ENCODE assay signal across 14 mouse cellular contexts in the genomic region with DNA sequence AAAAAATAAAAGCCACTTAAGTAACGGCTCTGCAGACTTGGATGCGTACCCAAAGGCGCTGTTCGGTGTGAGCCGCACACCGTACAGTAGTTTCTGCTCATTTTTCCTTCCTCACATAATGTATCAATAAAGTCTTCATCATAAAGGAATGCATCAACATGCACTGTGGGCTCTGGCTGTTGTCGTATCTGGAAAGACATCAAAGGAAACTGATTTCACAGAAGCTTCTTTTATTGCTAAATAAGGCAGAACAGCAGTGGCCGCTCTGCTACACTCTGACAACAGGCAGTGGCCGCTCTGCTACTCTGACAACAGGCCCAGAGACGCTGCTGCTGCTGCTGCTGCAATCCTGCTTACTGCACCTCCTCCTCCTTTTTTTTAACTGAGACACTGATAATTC. TPM values are rescaled to one million over a fixed set of nuclear protein-coding genes. Genes with fewer than 3 reads are reported as not detected.
DNase-seq lines count a peak whose midpoint lies in the region; ATAC-seq and TF ChIP-seq lines count a peak whose summit lies in the region.
"Had no signal": no experiment of that assay in that cellular context is flagged by ENCODE, and none has a peak within 500 bp of the region (broad histone marks: within the 10 kb centered on the region; RNA-seq: fewer than 3 reads in every experiment).

No protein-coding gene starts in this region.

- 0 out of 2 replicates have a peak, but pooled peaks cover 1% of the 10 kb centered on the region for H3K79me2 ChIP-seq in MEL (ENCODE audit: control insufficient read depth, insufficient read depth, low read length, poor library complexity)

- WGBS in kidney, postnatal 0 days = 70% methylated on average over 10 of the region's 10 CpGs
- WGBS in kidney, embryonic 15.5 days = 74% methylated on average over 10 of the region's 10 CpGs
- 77% methylated on average over 10 of the region's 10 CpGs for WGBS in liver, postnatal 0 days (ENCODE audit: insufficient replicate concordance)

- H3K4me1 ChIP-seq in kidney, postnatal 0 days (replicated peaks; ENCODE audit: insufficient read depth, low read length) = no peaks in the 10 kb centered on the region
- H3K4me1 ChIP-seq in kidney, embryonic 15.5 days = no peaks in the 10 kb centered on the region; the same call in 1 of the 2 replicates
- H3K4me1 ChIP-seq in MEL (ENCODE audit: control insufficient read depth in 1 of 2, insufficient read depth in 2 of 2, low read length in 2 of 2) = peaks cover 33 to 34% of the 10 kb centered on the region in 2 experiments
- H3K4me1 ChIP-seq in liver, postnatal 0 days (ENCODE audit: insufficient read depth) = peaks cover 16% of the 10 kb centered on the region
- H3K4me1 ChIP-seq: hindbrain, embryonic 10.5 days had no signal

- peak; percentile 67 for DNase-seq in kidney, postnatal 0 days (ENCODE audit: low spot score)
- no peak for DNase-seq in MEL (ENCODE audit: low read depth, low spot score)
- peak; percentile 12 for DNase-seq in brain, adult 2 months (ENCODE audit: low read depth, low spot score)
- DNase-seq in liver, postnatal 0 days = no peak
- DNase-seq in urinary bladder, adult 18-20 months (ENCODE audit: low spot score in 2 of 2) = no peak
- DNase-seq in heart, adult 9 months (ENCODE audit: low spot score in 2 of 2) = no peak
- no peak for DNase-seq in embryo, embryonic 10 days (ENCODE audit: low spot score)
- DNase-seq: cerebellum, postnatal 14 days; kidney, adult 18-20 months had no signal

- no peak for TF ChIP-seq RAD21 in MEL (IDR thresholded peaks at IDR 0.05; ENCODE audit: low read depth, low read length)

- TF ChIP-seq POLR2A in MEL (IDR thresholded peaks at IDR 0.05; ENCODE audit: control insufficient read depth in 1 of 2, insufficient read depth in 1 of 2, low read depth in 1 of 2, low read length in 2 of 2, poor library complexity in 1 of 2) = no peak

- no peak for TF ChIP-seq CTCF in kidney, postnatal 0 days (IDR thresholded peaks at IDR 0.05; ENCODE audit: low read depth)
- no peak for TF ChIP-seq CTCF in MEL (IDR thresholded peaks at IDR 0.05 in 2 of 3, conservative IDR thresholded peaks at IDR 0.05 in 1 of 3; ENCODE audit: control insufficient read depth in 1 of 3, insufficient read depth in 1 of 3, low read depth in 2 of 3, low read length in 3 of 3, poor library complexity in 1 of 3, severe bottlenecking in 1 of 3)
- no peak for TF ChIP-seq CTCF in liver, postnatal 0 days (IDR thresholded peaks at IDR 0.05; ENCODE audit: low read depth)

- no peak overlapping the region for H3K9ac ChIP-seq in kidney, postnatal 0 days (ENCODE audit: low read depth, low read length)
- no peak overlapping the region for H3K9ac ChIP-seq in kidney, embryonic 15.5 days
- peak overlapping the region; percentile 45 for H3K9ac ChIP-seq in MEL (ENCODE audit: control insufficient read depth, low read depth, low read length, poor library complexity, severe bottlenecking)
- no peak overlapping the region for H3K9ac ChIP-seq in liver, postnatal 0 days (replicated peaks)

- H3K4me3 ChIP-seq in kidney, postnatal 0 days (replicated peaks; ENCODE audit: low read depth, low read length) = no peak overlapping the region
- H3K4me3 ChIP-seq in kidney, embryonic 15.5 days (replicated peaks) = no peak overlapping the region
- H3K4me3 ChIP-seq in MEL (ENCODE audit: control insufficient read depth in 1 of 2, insufficient read depth in 1 of 2, low read depth in 2 of 2, low read length in 2 of 2) = peak overlapping the region; percentile 4 to 9; a peak in 3 of 4 replicates
- no peak overlapping the region for H3K4me3 ChIP-seq in liver, postnatal 0 days (ENCODE audit: low read depth, low read length)
- H3K4me3 ChIP-seq: heart, embryonic 10.5 days; hindbrain, embryonic 10.5 days had no signal

- ATAC-seq in kidney, postnatal 0 days (replicated peaks; ENCODE audit: low FRiP score, low read depth) = no peak
- no peak for ATAC-seq in kidney, embryonic 15.5 days (replicated peaks; ENCODE audit: low FRiP score)
- peak; percentile 46 for ATAC-seq in liver, postnatal 0 days

- no peak for TF ChIP-seq EP300 in MEL (IDR thresholded peaks at IDR 0.05; ENCODE audit: low read depth in 1 of 2, low read length in 2 of 2)
- no peak for TF ChIP-seq EP300 in liver, postnatal 0 days (IDR thresholded peaks at IDR 0.05; ENCODE audit: low read depth)

- H3K4me2 ChIP-seq in kidney, postnatal 0 days (ENCODE audit: low read length) = no peak overlapping the region
- no peak overlapping the region for H3K4me2 ChIP-seq in kidney, embryonic 15.5 days
- H3K4me2 ChIP-seq in liver, postnatal 0 days (ENCODE audit: low read depth, low read length) = no peak overlapping the region

- no peak overlapping the region for H3K27ac ChIP-seq in kidney, postnatal 0 days
- H3K27ac ChIP-seq in kidney, embryonic 15.5 days = no peak overlapping the region
- H3K27ac ChIP-seq in MEL (ENCODE audit: control insufficient read depth, low read depth, low read length) = peak overlapping the region; percentile 74
- 0 out of 2 replicates have a peak overlapping the region, but pooled peaks have one; percentile 61 for H3K27ac ChIP-seq in liver, postnatal 0 days (ENCODE audit: low read depth)
- H3K27ac ChIP-seq: heart, embryonic 10.5 days; hindbrain, embryonic 10.5 days; macrophage; stomach, postnatal 0 days had no signal

- H3K27me3 ChIP-seq in kidney, postnatal 0 days (ENCODE audit: insufficient read depth, low read length) = no peaks in the 10 kb centered on the region
- no peaks in the 10 kb centered on the region for H3K27me3 ChIP-seq in kidney, embryonic 15.5 days
- H3K27me3 ChIP-seq in MEL (ENCODE audit: control insufficient read depth in 1 of 2, insufficient read depth in 2 of 2, low read length in 2 of 2) = no peaks in the 10 kb centered on the region
- H3K27me3 ChIP-seq in liver, postnatal 0 days (ENCODE audit: insufficient read depth, low read length) = no peaks in the 10 kb centered on the region

- H3K36me3 ChIP-seq in kidney, postnatal 0 days (ENCODE audit: insufficient read depth, low read length) = no peaks in the 10 kb centered on the region
- H3K36me3 ChIP-seq in kidney, embryonic 15.5 days = peaks cover 18% of the 10 kb centered on the region
- peaks cover 0 to 47% of the 10 kb centered on the region in 2 experiments; a peak in 3 of 4 replicates for H3K36me3 ChIP-seq in MEL (ENCODE audit: control insufficient read depth in 1 of 2, insufficient read depth in 2 of 2, low read length in 2 of 2)
- peaks cover 11% of the 10 kb centered on the region for H3K36me3 ChIP-seq in liver, postnatal 0 days (replicated peaks; ENCODE audit: insufficient read depth, low read length)

- no peaks in the 10 kb centered on the region for H3K9me3 ChIP-seq in kidney, postnatal 0 days (replicated peaks; ENCODE audit: low read length)
- H3K9me3 ChIP-seq in kidney, embryonic 15.5 days (replicated peaks) = no peaks in the 10 kb centered on the region
- no peaks in the 10 kb centered on the region for H3K9me3 ChIP-seq in MEL (replicated peaks; ENCODE audit: insufficient read depth, low read length)
- H3K9me3 ChIP-seq in liver, postnatal 0 days (ENCODE audit: low read length) = no peaks in the 10 kb centered on the region
- H3K9me3 ChIP-seq: heart, embryonic 10.5 days; hindbrain, embryonic 10.5 days had no signal

TF ChIP-seq in MEL, 35 proteins besides CTCF, POLR2A, EP300 and RAD21:
- TF ChIP-seq ZNF384 (IDR thresholded peaks at IDR 0.05; ENCODE audit: low read depth, low read length) (peak; percentile 36; the same call in 1 of the 2 replicates), ETS1 (IDR thresholded peaks at IDR 0.05; ENCODE audit: low read depth, low read length) (no peak)

RNA-seq across cellular contexts. Expression of gene 2700097O09Rik, which starts 18.9 kb away (rescaled TPM):
- 19.9 and 21.0 TPM in 2 replicates for polyA plus RNA-seq in kidney, postnatal 0 days (2015; fragmentation: Nextera tagmentation; extraction: Ambion mirVana)
- polyA plus RNA-seq in kidney, embryonic 15.5 days (2015; fragmentation: Nextera tagmentation; extraction: Ambion mirVana) = 38.2 and 40.1 TPM in 2 replicates
- 16.9 and 18.3 TPM in 2 replicates for total RNA-seq in MEL (2012; rRNA removed)
- polyA plus RNA-seq in MEL (2012; ENCODE audit: insufficient read depth in 1 of 2, insufficient read length in 2 of 2, low read depth in 1 of 2, low replicate concordance in 2 of 2, missing spikeins in 1 of 2) = 10 to 100 TPM in 1 of 2 experiments, not detected in 1; 14.6 TPM
- polyA plus RNA-seq in liver, postnatal 0 days (2015; fragmentation: Nextera tagmentation; extraction: Ambion mirVana) = 13.2 and 14.0 TPM in 2 replicates

RNA-seq across cellular contexts. Expression of gene Srp54a, which starts 19.1 kb away (rescaled TPM):
- polyA plus RNA-seq in kidney, postnatal 0 days (2015; fragmentation: Nextera tagmentation; extraction: Ambion mirVana) = 137 and 157 TPM in 2 replicates
- 165 and 189 TPM in 2 replicates for polyA plus RNA-seq in kidney, embryonic 15.5 days (2015; fragmentation: Nextera tagmentation; extraction: Ambion mirVana)
- 39.4 and 46.9 TPM in 2 replicates for total RNA-seq in MEL (2012; rRNA removed)
- polyA plus RNA-seq in MEL (2012; ENCODE audit: insufficient read depth in 1 of 2, insufficient read length in 2 of 2, low read depth in 1 of 2, low replicate concordance in 2 of 2, missing spikeins in 1 of 2) = 100 to 1,000 TPM in 1 of 2 experiments, 10 to 100 TPM in 1; 54.7 to 405 TPM
- polyA plus RNA-seq in liver, postnatal 0 days (2015; fragmentation: Nextera tagmentation; extraction: Ambion mirVana) = 67.0 and 69.3 TPM in 2 replicates

RNA-seq across cellular contexts. Expression of gene Baz1a, which starts 46.9 kb away (rescaled TPM):
- 13.5 and 15.5 TPM in 2 replicates for polyA plus RNA-seq in kidney, postnatal 0 days (2015; fragmentation: Nextera tagmentation; extraction: Ambion mirVana)
- 25.8 and 26.7 TPM in 2 replicates for polyA plus RNA-seq in kidney, embryonic 15.5 days (2015; fragmentation: Nextera tagmentation; extraction: Ambion mirVana)
- total RNA-seq in MEL (2012; rRNA removed) = 44.6 and 46.0 TPM in 2 replicates
- polyA plus RNA-seq in MEL (2012; ENCODE audit: insufficient read depth in 1 of 2, insufficient read length in 2 of 2, low read depth in 1 of 2, low replicate concordance in 2 of 2, missing spikeins in 1 of 2) = 100 to 1,000 TPM in 1 of 2 experiments, 10 to 100 TPM in 1; 39.8 to 203 TPM
- polyA plus RNA-seq in liver, postnatal 0 days (2015; fragmentation: Nextera tagmentation; extraction: Ambion mirVana) = 16.9 and 18.5 TPM in 2 replicates

Comparison
In these comparisons a context has a peak if more than half of its experiments do, and no peak if none do; other contexts are left out.
1. DNase-seq: peak in kidney, postnatal 0 days (single experiment) and brain, adult 2 months (single experiment); none in MEL (single experiment), liver, postnatal 0 days (single experiment), urinary bladder, adult 18-20 months (0 of 2), heart, adult 9 months (0 of 2) and embryo, embryonic 10 days (single experiment).
2. H3K27ac ChIP-seq: peak in MEL (single experiment) and liver, postnatal 0 days (single experiment); none in kidney, postnatal 0 days (single experiment) and kidney, embryonic 15.5 days (single experiment).
3. H3K4me3 ChIP-seq: peak in MEL (2 of 2); none in kidney, postnatal 0 days (single experiment), kidney, embryonic 15.5 days (single experiment) and liver, postnatal 0 days (single experiment).